Mouse (Mus musculus): ENCODE results near the gene Vmn1r183.
"Not testable (repeated sequence)": the region's sequence is repeated elsewhere in the genome, so short reads cannot be mapped to it uniquely, and the experiment has no call there.

The Vmn1r183 gene

DNA sequence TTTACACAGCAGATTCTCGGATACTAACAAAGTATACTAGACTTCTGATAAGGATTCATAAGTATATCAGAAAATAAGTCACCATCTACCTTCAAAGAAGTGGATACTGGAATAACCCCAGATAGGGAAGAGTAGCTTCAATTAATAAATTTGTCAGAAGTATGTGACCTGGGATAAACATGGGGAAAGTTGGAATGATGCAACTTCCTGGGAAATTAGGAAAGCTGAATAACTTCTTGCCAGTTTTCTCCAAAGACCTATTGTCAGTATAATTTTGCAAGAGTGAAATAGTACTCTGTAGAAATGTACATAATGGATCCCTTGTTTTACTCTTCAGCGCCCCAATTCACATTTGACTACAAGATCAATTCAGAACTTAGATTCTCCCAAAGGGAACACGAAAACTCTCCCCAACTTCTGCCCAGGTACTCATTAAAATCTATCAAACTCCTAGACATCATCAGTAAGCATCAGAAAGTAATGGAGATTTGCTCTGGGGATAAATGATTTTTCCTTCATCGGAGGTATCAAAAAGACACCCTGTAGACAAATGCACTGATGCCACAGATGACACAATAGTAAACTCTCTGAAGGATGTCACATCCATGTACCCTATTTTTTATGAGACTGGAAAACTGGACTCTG, at the start of gene Vmn1r183:
Vmn1r183 (plus strand) TSS at position 595 of the 645 bp plus-strand sequence.
- DNase-seq: no peak

DNA sequence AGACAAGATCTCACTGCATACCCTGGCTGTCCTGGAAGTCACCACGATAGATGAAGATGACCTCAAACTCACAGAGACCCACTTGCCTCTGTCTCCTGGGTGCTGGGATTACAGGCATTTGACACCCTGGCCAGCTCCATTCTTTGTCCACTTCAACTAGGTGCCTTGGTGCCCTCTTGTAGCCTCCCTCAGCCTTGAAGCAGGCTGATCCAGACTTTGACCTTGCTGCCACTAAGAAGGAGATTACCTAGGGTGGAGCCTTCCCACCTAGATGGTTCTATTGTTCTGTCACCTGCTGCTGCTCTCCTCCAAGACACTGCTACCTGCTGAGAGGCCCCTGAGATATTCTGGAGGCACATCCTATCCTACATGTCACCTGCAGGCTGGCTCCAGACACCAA, 21.4 kb downstream of the Vmn1r183 start:
- not testable (repeated sequence) for DNase-seq

DNA sequence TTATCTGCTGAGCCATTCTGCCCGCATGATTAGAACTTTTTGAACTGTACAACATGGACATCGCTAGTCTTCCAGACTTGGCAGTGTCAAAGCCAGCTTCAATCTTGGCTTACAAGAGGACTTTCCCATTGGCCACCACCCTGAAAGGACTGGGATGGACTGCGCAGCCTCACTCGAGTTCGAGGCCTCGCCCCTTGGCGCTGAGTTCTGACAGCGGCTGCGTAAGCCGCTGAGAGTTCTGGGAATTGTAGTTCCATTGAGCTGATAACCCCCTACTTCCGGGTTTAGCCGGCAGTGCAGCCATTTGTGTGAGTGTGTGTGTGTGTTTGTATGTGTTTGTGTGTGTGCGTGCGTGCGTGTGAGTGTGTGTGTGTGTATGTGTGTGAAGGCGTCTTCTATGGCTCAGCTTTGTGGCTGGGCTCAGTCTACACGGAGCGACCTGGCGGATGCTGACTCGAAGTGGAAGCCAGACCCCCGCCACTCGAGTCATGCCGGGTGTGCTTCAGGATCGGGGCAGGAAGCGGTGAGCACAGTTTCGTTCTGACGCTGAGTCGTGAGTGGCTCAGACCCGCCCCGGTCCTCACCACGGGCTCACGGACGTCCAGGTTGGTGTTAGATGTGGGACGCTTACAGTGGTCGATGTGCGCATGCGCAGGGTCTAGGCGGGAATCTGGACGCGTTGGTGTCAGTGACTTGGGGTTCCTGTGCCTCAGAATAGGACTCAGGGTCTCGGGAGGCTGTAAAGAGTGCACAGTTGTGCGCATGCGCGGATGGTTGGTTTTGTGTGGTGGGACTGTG, 28.8 kb downstream of the Vmn1r183 start, which contains the start of gene Zfp180:
Zfp180 (plus strand) TSS at position 291 of the 798 bp plus-strand sequence.
- DNase-seq: peak; percentile 85 to 93

DNA sequence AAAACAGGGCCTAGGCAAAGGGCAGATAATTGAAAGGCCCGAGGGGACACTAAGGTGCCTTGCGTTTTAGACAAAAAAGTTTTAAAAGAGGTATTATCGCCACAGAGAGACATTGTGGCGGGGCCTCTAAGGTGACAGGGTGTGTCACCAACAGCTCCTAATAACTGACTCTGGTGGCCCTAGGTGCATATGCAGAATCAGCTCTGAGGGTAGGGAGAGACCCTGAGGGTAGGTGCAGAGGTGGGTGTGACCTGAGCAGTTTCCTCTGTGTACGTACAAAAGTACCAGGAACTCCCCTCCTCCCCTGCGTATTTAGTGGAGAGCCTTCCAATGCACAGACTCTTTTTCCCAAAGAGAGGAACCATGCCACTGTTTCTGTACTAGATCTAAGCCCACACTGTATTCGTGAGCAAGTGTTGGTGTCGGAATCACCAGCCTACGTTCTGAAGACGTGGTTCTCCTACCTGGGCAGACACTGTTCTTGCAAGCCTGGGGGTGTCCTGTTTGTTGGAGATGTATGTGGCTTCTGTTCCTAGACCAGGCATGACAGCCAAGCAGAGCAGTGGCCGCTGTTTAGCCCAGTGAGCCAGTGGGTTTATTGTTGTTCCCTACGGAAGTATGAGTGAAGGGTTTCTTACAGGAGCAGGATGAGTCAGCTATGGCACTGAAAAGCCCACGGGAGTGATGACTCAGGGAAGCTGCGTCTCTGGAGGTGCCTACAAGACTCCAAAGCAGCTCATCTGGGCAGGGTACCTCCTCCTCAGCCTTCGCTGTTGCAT, 29.6 kb downstream of the Vmn1r183 start:
- peak in 1 of 2 experiments; percentile 28 for DNase-seq

DNA sequence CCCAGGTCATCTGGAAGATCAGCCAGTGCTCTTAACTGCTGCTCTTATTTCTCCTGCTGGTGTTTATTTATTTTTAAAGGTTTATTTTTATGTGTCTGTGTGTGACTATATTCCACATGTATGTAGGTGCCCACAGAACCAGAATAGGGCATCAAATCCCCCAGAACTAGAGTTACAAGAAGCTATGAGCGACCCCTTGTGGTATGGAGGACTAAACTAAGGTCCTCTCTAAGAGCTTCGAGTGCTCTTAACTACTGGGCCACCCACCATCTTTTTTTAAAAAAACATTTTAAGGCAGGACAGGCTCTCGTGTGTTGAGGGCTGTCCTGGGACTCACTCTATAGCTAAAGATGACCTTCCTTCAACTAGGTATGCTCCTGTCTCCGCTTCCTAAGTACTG, 33.8 kb downstream of the Vmn1r183 start:
- no peak for DNase-seq

DNA sequence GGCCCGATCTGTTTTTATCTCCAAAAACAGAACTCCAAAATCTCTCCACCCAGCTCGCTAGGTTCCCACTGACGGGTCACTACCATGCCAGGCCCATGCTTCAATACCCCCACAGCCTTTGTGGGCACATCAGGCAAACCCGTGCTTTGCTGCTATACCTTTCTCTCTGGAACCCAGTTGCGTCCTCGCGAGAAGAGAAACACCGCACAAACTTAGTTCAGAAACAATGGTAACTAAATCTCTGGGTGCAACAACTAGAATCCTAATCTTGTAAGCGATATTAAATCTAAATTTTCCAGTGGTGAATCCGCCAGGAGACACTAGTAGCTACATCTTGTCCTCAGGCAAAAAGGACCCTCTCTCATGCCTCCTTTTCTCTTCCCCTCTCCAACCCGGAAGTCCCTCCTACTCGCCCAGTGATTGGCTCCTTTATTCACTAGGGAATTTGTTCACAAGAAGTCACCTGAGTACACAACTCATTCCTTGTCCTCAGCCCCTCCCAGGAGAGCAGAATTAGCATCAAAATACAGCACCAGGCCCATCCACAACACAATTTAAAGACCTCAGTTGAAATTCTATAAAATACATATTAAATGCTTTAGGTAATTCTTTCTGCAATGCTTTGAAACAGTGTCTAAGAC, 34.6 kb downstream of the Vmn1r183 start:
- DNase-seq: no peak

DNA sequence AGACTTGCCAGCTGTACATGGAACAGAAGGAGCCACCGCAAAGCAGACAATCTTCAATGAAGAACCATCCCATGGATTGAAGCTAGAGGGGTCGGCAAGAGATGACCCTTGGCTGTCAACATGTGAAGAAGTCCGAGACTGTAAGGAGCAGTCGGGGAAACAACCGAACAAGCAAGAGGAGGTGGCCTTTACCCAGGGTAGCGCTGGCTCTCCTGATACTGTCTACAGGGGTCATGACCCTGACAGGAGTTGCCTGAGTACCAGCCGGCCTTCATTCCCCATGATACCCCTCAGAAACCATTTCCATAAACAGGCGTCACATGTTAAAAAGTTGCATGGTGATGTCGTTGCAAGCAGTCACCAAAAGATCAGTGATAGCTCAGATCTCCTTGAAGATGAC, 51.3 kb downstream of the Vmn1r183 start:
- DNase-seq: no peak

DNA sequence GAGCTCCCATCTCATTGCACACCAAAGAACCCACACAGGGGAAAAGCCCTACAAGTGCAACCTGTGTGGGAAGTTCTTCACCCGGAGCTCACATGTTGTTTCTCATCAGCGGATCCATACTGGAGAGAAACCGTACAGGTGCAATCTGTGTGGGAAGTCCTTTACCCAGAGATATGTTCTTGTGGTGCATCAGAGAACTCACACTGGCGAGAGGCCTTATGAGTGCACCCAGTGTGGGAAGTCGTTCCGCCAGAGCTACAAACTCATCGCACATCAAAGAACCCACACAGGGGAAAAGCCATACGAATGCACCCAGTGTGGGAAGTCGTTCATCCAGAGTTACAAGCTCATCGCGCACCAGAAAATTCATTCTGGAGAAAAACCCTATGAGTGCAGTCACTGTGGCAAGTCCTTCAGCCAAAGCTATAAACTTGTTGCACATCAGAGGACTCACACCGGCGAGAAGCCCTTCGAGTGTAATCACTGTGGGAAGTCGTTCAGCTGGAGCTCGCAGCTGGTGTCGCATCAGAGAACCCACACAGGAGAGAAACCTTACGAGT, 52.2 kb downstream of the Vmn1r183 start:
- no peak for DNase-seq

DNA sequence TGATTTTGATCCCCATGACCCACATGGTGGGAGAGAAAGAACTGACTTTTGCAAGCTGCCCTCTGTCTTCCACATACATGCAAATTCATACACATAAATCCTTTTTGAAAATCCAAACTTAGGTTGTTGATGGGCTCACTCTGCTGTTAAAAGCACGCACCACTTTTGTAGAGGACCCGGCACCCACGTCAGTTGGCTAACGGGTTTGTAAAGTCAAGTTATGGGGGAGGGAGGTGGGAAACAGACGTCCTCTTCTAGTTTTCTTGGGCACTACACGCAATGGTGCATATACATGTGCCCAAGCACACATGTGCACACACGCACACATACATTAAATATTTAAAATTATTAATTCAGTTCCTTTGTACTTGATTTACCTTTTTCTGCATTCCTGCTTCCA, 57.8 kb downstream of the Vmn1r183 start:
- no peak for DNase-seq

DNA sequence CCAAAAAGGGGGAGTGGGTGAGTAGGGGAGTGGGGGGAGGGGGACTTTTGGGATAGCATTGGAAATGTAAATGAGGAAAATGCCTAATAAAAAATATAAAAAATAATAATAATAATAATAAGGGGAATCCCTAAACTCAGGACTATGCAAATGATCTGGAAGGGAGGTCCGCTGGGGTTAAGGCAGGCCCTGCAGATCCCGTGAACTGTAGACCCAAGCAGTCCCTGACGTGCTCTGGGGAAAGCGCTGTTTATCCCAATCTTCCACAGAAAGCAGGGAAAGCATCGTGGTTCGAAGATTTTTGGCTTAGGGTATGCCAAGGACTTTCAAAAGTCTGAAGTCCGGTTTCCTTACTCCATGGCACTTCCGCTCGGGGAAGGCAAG, 58.7 kb downstream of the Vmn1r183 start:
- DNase-seq: no peak

DNA sequence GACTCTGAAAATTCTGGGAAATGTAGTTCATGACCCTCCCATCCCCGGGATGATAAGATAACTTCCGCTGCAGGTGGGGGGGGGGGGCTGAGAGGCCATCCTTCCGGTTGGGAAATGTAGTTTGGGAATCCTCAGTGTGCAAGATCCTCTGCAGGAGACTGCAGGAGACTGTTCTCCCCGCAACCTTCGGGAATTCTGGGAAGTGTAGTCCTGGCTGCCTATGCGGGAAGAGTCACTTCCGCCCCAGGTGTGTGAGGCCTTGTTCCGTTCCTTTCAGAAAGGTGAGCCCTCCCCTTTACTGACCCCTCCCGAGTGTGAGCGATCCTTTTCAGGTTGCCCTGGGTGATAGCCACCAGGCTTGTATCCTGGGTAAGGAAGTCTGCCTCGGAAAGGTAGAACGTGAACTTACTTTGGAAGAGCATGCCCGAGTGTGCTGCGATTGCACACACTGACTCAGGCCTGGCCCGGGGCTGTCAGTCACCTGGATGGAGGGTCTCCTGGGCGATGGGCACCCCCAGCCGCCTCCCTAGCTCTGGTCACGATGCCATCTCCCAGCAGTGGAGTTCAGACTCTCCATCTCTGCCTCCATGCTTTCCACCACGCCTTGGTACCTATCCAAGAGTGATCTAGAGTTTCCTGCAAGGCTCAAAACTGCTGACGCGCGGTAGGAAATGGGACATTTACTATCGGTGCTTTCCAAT, 59.3 kb downstream of the Vmn1r183 start, which contains the start of gene Zfp112:
Zfp112 (plus strand) TSS at position 159 of the 701 bp plus-strand sequence.
- no peak for DNase-seq

DNA sequence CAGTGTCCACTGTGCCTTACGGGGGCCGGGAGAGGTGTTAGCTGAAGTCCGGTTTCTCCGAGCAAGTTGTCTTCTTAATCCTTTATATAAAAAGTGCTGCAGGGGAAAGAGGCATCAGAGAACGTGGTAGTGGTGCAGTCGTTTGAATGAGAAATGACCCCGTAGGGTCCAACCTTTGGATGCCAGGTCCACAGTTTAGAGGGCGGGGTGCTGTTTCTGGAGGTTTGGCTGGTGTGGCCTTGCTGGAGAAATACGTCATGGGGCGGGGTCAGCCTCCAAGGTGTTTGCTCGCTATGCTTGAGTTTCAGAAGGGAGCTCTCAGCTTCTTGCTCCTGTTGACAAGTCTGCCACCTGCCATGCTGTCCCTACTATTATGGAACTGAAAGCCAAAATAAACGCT, 59.9 kb downstream of the Vmn1r183 start:
- DNase-seq: no peak

All from thymus, adult 18-20 months (tissue).